Mouse (Mus musculus) c-Kit-positive CD71-negative TER-119-negative erythroid progenitor cells, embryonic 14.5 days (primary cell): ENCODE results near the gene Trim16.

Source experiments
- DNase-seq: peaks from one replicate; pipeline ENCODE4 v3.0.0-alpha.2; 2013; ENCODE audit warnings: low read depth

Trim16 gene

GRCm38 (mm10) chr11:62820059-62820541 lies at the start of gene Trim16:
Gene Trim16, plus strand, starts transcription at chr11:62820231.
- DNase-seq = peak; percentile 51

GRCm38 (mm10) chr11:62776510-62776909 lies 43.5 kb upstream of the Trim16 start:
- DNase-seq = no peak

- peak; percentile 70 for DNase-seq
Measured at GRCm38 (mm10) chr11:62788935-62789616, 31.0 kb upstream of the Trim16 start, which contains the start of gene Zfp286. Gene Zfp286, minus strand, starts transcription at chr11:62789462.

- DNase-seq = no peak
Measured at GRCm38 (mm10) chr11:62789617-62789936, 30.5 kb upstream of the Trim16 start.

GRCm38 (mm10) chr11:62804119-62804518 lies 15.9 kb upstream of the Trim16 start:
- no peak for DNase-seq

- DNase-seq = no peak
Measured at GRCm38 (mm10) chr11:62807965-62808364, 12.1 kb upstream of the Trim16 start.

GRCm38 (mm10) chr11:62809201-62809600 lies 10.8 kb upstream of the Trim16 start:
- DNase-seq = no peak

GRCm38 (mm10) chr11:62812268-62812667 lies 7.8 kb upstream of the Trim16 start:
- no peak for DNase-seq

- DNase-seq = no peak
Measured at GRCm38 (mm10) chr11:62813497-62813896, 6.5 kb upstream of the Trim16 start.

GRCm38 (mm10) chr11:62813970-62814624 lies 5.9 kb upstream of the Trim16 start:
- DNase-seq = no peak

GRCm38 (mm10) chr11:62814625-62815024 lies 5.4 kb upstream of the Trim16 start:
- DNase-seq = no peak

- DNase-seq = no peak
Measured at GRCm38 (mm10) chr11:62815438-62815837, 4.6 kb upstream of the Trim16 start.

GRCm38 (mm10) chr11:62816591-62816990 lies 3.4 kb upstream of the Trim16 start:
- no peak for DNase-seq

GRCm38 (mm10) chr11:62819059-62819686 lies 858 bp upstream of the Trim16 start:
- DNase-seq = no peak

GRCm38 (mm10) chr11:62820661-62821437 lies 818 bp downstream of the Trim16 start:
- DNase-seq = no peak

- no peak for DNase-seq
Measured at GRCm38 (mm10) chr11:62821893-62822292, 1.9 kb downstream of the Trim16 start.

- DNase-seq = no peak
Measured at GRCm38 (mm10) chr11:62824211-62824610, 4.2 kb downstream of the Trim16 start.

GRCm38 (mm10) chr11:62825222-62826105 lies 5.4 kb downstream of the Trim16 start:
- no peak for DNase-seq

GRCm38 (mm10) chr11:62826106-62826733 lies 6.2 kb downstream of the Trim16 start:
- no peak for DNase-seq

- DNase-seq = no peak
Measured at GRCm38 (mm10) chr11:62827135-62827534, 7.1 kb downstream of the Trim16 start.

GRCm38 (mm10) chr11:62827911-62828310 lies 7.9 kb downstream of the Trim16 start:
- DNase-seq = no peak
